Mouse (Mus musculus) small intestine, adult 2 months (tissue): Measurements from ENCODE around the gene Bsg.

Experiments
- CTCF ChIP-seq: fragments of 200-500 bp; IDR thresholded peaks from 2 replicates; pipeline ENCODE4 v1.5.1; 2012; ENCODE audit warnings: low read depth, mild to moderate bottlenecking, control low read depth, inconsistent platforms, low read length, moderate library complexity, mixed read lengths; ENCODE audit not compliant: insufficient replicate concordance, insufficient read length; ENCODE audit errors: extremely low read depth
- POLR2A ChIP-seq: fragments of 200-500 bp; IDR thresholded peaks from 2 replicates; pipeline ENCODE4 v1.6.1; 2012; ENCODE audit warnings: low read depth, mild to moderate bottlenecking, control low read depth, inconsistent platforms, low read length, moderate library complexity

- TF ChIP-seq CTCF (no peak), POLR2A (no peak)
Observed at GRCm38 (mm10) chr10:79669576-79670057, 34.7 kb upstream of the Bsg start.
